Mouse (Mus musculus) gastrocnemius, adult 18-20 months (tissue): ENCODE results near the gene Zfp36l2. TPM values are rescaled to one million over a fixed set of nuclear protein-coding genes. Genes with fewer than 3 reads are reported as not detected.

ENCODE experiments used
- DNase-seq: peaks from one replicate; pipeline ENCODE4 v3.0.0; 2021; ENCODE audit warnings: low spot score
- total RNA-seq, 2 experiments: library from RNA; stranded (reverse); gene quantifications; 2 replicates each; pipeline ENCODE4 v1.2.3; 2021

The Zfp36l2 gene
- total RNA-seq, 2 experiments from 2014 or later = 7.4 to 10.8 TPM

DNA sequence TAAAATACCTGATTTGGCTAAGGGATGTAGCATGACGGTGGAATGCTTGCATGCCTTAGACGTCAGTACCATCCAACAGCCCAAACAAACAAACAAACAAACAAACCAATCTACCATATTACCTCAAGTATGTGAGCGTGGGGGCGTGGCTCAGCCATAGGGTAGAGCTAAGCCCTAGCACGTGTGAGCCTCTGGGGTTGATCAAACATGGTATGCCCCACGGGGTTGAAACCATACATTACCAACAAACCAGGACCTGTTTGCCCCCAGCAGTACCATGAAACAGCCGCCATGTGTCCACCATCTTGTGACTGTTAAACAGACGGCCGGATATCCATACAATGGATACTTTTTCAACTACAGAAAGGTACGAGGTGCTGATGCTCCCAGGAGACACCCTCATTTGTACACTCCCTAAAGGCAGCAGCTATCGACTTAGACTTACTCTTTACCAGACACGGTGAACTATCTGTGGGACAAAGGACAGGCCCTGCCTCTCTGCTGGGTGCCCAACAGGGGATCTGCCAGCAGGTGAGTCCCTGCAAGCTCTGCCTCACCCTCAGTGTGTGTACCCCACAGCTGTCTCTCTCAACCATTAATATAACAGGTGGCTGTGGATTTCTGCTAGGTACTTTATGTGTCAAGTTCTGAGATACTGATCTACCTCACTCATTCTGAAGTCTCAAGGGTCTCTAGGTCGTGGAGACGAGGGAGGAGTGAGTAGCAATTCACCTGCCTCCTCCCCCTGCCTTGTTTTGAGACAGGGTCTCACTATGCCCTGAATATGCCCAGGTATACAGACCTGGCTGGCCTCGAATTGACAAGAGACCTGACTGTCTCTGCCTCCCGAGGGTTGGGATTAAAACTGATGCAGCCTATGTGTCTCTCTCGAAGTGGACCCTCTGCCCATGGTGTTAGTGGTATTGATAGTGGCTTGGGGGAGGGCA lies 8.4 kb downstream of the Zfp36l2 start:
- DNase-seq = no peak

DNA sequence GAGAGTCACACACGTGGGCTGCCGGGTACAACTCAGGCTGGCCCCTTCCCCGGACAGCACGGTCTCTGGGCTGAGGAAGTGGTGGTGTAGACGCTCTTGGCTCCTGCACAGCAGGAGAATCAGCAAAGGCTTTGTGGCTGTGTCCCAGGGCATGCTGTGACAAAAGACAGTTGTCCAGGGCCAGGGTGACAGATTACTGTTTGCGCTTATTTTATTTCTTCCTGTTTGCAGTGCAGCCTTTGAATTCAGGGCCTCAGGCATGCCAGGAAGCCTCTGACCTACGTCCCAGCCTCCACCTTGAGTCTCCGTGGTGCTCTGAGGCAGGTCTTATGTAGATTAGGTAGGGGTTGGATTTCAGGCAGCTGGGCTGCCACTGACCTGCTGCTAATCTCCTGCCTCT lies 10.3 kb downstream of the Zfp36l2 start:
- DNase-seq = no peak

DNA sequence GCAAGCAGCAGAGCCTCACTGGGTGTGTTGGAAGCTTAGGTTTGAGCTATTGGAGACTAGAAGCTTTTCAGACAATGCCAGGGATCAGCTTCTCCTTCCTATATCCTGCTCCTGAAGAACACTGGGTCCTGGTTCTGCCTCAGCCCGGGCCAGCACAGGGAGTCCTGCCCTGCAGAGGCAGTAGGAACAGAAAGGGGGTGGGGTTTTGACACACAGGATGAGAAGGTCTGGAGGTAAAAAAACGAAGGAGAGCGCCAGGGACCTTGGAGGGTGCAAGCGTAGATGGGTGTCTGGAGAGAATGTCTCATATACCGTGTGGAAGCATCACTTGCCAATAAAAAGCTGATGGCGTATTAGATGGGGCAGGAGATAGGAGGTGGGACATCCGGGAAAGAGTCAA lies 11.3 kb downstream of the Zfp36l2 start:
- no peak for DNase-seq

DNA sequence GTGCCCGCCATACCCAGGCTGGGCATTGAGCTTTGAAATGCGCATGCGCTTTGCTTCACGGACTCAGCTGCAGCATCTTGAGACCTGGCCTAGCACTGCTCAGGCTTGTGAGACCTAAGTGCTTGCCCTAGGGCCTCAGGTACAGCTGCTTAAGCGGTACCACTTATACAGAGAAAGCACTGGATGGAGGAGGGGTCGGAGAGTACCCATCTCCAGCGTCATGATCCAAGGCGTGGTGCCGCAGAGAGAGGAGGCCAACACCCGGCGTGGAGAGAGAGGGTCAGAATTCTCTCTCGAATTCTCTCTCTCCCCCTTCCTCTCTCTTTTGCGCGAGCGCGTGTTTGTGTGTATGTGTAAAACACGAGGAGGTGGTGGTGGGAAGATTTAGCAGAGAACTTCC lies 12.6 kb downstream of the Zfp36l2 start:
- no peak for DNase-seq

DNA sequence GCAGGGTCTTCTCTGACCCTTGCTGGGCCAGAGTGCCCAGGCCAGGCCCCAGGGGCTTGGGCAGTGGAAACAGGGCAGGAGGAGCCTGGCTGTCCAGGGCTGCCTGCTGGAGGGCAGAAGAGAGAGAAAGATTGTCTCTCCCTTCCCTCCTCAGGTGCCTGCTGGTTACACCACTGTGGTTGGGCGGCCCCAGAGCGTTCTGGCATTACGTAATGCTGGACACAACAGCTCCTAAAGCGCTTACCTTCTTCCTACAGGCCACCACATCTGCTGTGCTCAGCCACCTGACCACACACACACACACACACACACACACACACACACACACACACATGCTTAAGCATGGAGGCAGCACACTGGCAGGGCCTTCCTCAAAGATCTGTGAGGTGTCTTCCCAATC lies 20.4 kb downstream of the Zfp36l2 start:
- no peak for DNase-seq

DNA sequence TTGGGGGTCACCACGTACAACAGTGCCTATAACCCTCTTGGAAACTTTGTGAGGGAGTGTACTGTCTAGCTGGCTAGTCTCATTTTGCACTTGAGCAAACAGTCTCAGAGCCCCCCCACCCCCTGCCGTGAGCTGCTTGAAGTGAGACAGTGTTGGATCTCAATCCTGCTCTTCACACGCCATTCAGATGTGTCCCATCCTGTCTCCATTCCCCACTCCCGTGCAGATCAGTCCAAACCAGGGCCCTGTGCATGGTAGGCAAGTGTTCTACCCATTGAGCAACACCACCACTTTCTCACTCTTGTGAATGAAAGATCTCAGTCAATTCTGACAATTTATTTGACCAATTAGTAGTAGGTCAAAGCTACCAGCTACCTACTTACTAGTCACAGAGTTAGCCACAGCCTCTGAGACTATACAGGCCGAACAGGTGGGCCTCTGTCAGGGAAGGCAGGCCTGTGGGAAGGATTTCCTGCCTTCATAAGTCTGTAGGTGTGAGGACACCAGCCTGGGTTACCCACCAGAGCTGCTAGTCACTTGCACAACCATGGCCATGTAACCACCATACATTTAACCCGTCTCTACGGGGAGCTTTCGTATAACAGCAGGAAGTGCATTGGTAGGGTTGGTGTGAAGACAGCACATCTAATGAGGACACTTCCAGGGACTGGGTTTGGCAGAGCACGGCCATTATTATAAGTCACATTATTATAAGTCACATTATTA lies 21.4 kb downstream of the Zfp36l2 start:
- DNase-seq = peak; percentile 0

DNA sequence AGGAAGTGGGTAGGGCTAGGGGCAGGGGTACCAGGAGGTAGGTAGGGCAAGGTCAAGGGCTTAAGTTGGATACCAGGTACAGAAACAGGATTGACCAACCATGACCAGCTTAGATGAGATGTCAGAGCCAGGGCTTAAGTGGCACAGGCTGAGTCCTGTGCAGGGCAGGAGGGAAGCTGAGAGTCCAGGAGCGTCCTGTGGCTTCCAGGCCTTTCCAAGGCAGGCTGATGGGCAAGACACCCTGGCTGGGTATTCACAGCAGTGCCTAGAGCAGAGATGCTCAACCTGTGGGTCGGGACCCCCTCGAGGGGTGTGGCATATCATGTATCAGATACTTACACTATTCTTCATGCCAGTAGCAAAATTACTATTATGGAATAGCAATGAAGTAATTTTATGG lies 22.0 kb downstream of the Zfp36l2 start:
- peak; percentile 0 for DNase-seq

DNA sequence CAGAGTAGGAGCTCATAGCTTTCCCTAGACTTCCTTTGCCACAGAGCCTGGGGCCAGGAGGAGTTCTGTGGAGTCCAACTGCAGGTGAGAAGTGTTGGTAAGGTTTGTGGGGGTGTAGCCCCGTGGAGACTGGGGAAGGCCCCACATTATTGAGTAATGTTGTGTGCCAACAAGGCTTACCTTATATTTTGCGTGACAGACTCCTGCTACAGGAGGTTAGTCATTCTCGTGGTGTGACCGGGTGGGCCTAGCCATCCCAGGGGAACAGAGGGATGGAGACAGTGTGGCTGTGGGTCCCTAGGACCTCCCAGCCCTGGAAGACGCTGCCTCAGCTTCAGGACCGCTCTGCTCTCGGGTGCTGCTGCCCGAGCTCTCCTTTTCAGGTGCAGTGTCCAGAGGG lies 23.6 kb downstream of the Zfp36l2 start:
- no peak for DNase-seq

DNA sequence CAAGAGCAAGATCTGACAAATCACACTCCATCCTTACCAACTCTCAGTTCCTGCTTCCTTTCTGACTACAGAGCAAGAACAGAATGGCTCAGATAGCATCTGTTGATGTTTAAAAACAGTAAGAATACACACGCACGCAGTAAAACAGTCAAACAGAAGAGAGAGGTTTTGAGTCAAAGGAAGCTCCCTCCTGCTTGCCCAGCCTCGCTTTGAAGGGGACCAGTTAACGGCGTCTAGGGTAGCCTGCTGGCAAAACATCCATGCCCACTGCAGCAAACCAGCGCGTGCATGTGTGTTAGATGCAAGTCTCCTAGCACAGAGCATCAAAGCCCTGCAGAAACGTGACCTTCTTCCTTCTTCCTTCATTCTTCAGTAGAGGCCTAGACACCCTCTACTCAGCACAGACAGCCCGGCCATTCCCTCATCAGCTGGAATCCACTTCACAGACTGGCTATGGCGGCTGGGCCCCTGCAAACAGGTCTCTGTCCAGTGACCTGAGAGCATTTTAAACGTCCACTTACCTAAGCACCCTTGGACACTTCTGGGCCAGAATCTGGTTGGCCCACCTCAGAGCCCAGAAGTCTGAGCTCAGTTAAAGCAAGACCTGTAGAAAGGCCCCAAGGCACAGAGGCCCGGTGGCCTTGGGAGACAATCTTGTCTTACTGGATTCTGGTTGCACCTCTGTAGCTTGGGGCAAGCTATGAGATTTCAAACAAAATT lies 24.5 kb downstream of the Zfp36l2 start:
- DNase-seq = no peak

DNA sequence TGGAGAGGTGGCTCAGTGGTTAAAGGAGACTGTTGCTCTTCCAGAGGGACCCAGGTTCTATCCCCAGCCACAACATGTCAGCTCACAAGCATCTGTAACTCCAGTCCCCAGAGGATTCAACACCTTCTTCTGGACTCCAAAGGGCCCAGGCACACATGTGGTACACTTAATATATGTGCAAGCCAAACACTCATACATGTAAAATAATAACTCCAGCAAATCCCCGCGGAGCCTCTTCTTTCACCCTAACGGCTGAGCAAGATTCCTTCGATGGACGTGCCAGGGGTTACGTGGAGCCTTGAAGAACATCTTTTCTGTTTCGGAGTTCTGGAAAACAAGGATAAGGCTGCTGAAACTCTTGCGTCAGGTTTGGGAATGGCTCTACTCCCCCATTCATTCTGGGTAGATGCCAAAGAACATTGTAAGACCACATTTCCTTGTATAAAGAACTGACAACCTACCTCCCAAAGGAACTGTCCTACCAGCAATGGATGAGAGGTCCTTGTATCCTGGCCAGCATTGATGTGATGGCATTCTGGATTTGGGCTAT lies 25.5 kb downstream of the Zfp36l2 start:
- DNase-seq = no peak

DNA sequence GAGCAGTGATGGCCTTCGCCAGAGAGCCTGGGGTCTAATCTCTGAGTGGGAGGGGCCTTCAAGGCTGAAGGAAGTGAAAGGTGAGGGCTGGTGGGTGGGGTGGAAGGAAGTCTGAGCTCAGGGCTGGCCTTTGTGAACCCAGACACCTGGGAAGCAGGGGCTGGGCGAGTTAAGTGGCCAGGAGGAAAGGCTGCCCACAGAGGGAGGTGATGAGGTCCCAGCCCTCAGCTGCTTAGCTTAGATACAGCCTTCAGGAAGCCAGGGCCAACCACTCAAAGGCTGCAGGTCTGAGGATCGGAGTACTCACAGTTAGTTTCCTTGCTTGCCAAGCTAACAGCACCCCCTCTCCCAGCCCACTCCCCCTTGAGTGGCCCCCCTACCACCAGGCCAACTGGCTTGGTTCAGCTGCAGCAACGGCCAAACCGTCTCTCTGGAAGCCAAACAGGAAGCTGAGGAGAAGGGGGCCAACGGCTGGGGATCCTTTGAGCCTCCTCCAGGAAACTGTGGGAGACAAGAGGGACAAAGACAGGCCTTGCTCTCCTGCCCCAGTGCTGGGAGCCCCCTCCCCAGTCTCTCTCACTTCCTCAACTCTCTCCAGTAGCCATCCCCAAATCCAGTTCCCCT lies 26.4 kb downstream of the Zfp36l2 start:
- no peak for DNase-seq

DNA sequence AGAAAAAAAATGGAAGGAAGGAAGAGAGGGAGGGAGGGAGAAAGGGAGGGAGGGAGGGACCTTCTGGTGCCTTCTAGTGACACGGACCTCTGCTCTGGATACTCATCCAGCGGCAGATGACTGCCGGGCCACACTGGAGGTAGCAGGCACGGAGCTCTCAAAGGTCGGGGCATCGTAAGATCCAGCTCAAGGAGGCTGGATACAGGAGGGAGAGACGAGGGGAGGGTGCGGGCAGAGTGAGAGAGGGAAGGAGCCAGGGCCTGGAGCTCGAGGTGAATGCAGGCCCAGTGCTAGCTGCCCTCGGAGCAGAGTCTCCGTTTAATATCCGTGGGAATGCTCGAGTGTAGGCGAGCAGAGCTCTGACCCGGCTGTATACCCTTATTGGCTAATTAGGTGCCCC lies 28.9 kb downstream of the Zfp36l2 start:
- DNase-seq = no peak

DNA sequence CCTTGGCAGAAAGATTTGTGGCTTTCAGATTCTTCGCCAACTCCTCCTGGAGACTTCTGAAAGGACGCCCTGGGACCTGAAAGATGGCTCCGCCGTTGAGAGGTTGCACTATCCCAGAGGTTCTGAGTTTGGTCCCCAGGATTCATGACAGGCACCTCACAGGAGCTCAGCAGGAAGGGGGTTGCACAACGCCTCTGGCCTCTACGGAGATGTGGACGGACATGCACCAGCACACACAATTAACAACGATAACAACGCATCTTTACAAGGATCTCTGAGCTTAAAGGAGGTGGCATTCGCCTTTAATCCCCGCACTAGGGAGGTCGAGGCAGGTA lies 29.3 kb downstream of the Zfp36l2 start:
- no peak for DNase-seq

DNA sequence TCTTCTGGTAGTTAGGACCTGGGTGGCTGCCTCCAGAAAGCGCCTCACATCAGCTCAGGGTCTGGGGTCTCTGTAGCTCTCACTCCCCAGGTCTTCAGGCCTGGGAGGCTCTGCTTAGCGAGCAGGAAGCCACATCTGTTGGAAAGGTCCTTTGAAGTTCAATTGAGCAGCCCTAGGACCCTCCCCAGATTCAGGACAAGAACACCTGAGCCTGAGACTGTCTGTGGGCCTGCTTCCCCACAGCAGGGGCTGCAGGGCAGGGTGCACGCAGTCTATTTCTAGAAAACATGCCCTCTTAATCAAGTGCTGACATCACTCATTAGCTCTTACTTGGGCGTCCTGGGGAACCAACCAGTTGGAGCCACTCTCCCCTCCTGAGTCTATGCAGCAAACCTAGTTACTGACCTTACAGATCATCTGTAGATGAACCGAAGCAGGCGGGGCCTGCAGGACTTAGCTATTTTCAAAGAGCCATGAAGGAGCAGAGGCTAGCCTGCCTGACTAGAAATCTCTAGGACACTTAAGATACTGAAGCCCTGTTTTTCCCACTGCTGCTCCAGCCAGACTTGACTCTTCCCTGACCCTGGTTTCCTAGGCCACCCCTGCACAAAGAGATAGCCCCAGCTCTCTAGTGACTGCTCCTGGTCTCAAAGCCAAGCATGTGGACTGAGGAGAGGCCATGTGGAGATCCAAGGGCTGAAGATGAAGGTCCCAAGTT lies 29.8 kb downstream of the Zfp36l2 start:
- DNase-seq = no peak

DNA sequence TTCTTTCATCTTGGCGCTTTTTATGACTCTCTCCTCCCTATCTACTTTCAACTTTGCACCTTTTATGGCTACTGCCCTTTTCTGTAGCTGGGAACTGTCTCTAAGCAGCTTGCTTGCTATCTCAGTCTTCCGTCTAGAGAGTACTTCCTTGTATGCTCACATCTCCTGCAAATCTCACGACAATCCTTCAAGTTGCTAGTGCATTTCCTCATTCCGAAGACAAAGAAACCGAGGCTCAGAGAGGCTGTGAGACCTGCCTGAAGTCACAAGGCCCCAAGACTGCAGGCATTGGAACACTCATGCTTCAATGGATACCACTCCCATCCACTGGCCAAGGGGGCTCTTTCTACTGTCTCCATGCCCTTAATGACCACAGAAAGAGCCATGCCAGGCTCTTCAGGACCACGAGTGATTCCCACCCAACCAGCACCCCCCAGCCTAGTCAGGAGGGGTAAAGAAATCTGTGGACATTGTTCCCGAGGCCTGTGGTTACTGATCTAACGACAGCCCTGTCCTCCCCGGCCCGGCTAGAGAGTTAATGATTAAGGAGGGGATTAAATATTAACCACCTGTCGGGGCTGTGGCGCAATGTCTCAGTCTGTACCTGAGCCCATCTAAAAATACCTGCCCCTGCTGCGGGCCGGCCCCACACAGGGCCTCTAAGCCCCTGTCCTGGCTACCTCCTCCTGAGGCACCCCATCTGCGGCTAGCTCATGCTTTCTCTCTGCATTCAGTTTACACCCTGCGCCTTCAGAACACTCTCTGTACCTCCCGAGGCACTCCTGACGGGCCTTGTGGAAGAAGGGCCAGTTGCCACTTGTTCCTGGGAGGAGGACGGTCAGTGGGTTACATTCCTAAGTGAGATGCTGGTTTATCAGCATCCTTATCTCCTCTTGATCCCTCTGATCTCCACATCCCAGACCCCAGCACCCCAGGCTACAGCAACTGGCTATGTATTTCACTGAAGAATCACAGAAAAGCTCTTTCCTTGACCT lies 30.7 kb downstream of the Zfp36l2 start:
- no peak for DNase-seq

DNA sequence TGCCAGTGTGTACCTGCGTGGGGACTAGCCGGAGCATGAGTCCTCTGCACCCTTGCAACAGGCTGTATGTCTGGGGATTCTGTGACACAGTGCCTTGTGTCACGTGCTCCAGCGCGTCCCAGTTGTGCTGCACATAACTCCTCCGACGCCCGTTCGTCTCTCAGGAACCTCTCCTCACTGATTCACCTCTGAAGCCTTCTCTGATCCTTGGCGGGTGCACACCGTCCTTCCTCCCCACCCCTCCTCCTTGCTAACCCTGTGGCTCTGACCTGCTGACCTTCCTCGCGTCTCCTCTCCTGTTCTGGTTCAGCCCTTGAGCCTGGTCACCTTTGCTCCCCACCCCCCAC lies 31.5 kb downstream of the Zfp36l2 start:
- no peak for DNase-seq

DNA sequence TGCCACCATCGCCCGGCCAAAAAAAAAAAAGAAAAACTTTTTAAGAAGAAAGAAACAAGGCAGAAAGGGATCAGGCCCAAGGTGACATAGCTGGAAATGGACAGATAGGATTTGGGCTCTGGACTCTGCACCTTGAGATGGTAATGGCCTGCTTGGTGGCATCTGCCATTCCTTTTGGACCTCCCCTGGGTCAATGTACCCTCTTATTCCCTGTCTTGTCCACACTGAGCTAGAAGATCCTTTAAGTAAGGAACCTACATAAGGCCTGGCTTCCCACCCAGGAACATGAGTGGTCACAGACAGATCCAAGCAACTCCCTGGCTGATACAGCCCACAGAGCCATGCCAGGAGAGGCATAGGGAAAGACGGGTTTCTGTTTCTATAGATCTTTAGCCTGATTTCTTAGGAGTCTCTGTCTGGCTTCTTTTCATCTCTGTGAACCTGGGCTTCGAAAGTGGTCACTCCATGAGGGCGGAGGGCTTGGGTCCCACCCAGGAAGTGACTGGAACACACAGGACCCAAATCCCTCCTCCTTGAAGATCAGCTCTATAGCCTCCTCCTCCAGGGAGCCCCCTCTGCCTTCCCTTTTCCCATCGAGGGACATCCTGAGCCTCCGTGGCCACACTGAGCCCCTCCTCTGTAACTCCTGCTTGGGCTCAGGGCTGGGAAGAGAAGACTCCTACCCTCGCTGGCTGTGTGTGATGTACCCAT lies 32.1 kb downstream of the Zfp36l2 start:
- DNase-seq = no peak

DNA sequence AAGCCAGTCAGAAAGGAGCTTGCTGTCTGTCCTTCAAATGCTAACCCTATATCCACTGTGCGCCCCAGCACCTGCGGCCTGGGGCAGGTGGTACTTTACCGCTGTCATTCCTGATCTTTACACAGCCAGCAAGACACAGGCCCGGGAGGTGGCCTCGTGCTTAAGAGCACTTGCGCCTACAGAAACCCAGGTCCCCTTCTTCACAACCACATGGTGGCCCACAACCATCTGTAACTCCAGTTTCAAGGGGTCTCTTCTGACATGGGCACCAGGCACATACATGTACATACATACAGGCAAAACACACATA lies 32.8 kb downstream of the Zfp36l2 start:
- DNase-seq = no peak

DNA sequence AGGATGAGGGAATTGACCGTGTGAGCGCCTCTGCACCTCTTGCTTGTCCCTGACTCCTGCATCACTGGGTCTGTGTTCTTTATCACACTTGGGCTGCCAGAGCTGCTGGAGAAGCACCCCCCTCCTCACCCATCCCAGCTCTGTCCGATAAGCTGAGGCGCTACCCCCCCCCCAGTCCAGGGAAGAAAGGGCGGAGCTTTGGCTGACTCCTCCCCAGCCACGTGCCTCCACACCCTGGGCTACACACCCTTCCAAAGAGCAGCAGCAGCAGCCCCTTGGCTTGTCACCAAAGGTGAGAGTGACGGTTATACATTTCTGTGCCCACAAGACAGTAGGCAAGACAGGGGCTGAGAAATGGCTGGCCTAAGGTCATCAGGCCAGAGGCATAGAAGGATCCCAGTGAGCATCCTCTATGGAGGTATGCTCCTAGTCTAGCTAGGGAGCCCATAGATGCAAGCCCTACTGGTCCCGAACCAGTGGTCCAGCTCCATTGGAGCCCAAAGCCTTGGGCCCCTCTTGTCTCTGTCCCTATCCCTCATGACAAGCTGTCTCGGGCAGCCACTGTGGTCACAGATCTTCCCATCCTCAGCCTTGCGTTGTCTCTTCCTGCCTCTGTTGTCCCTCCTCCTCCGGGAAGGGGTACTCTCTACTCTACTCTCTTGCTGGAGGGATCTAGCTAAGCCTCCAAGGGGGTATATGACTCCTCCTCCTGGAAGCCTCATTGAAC lies 33.3 kb downstream of the Zfp36l2 start:
- DNase-seq = no peak
